In genomic region chr12:38668265-38668664, GRCm38 (mm10) we compare ENCODE assay signal across 12 mouse cellular contexts.
"Had no signal": no experiment of that assay in that cellular context is flagged by ENCODE, and none has a peak within 500 bp of the region (broad histone marks: within the 10 kb centered on the region; RNA-seq: fewer than 3 reads in every experiment).

No protein-coding gene starts in this region.

- DNase-seq: retina, postnatal 1 day; right cerebral cortex, adult 18-20 months; right cerebral cortex, postnatal 14 days; right cerebral cortex, postnatal 25 days; right cerebral cortex, postnatal 4 days; spleen, adult 18-20 months; thymus, adult 18-20 months; thymus, adult 2 months; thymus, postnatal 14 days; thymus, postnatal 25 days; thymus, postnatal 36 days; thymus, postnatal 4 days had no signal
